Mouse (Mus musculus) embryonic facial prominence, embryonic 11.5 days (tissue): ENCODE measurements around the gene Edrf1. TPM values are rescaled to one million over a fixed set of nuclear protein-coding genes. Genes with fewer than 3 reads are reported as not detected.

Experiments used
- ATAC-seq: fragments of 200-750 bp; cut with Nextera tagmentation; replicated peaks from 2 replicates; pipeline ENCODE4 v1.8.0; 2017; ENCODE audit warnings: low read depth; ENCODE audit not compliant: insufficient number of reproducible peaks, low FRiP score, low TSS enrichment
- DNase-seq: peaks from one replicate; pipeline ENCODE4 v3.0.0-alpha.2; 2015; ENCODE audit warnings: low spot score
- H3K27ac ChIP-seq: fragments of 300-500 bp; sonication (generic); replicated peaks from 2 replicates; pipeline ENCODE4 v1.5.1; 2014; ENCODE audit warnings: mild to moderate bottlenecking, low read depth, low read length, control low read depth
- H3K27me3 ChIP-seq: fragments of 300-500 bp; sonication (generic); 2 replicates; pipeline ENCODE4 v1.6.1; 2014; ENCODE audit warnings: mild to moderate bottlenecking, low read length, moderate library complexity, mixed read lengths; ENCODE audit not compliant: control insufficient read depth, insufficient read depth
- H3K36me3 ChIP-seq: fragments of 300-500 bp; sonication (generic); replicated peaks from 2 replicates; pipeline ENCODE4 v1.6.1; 2014; ENCODE audit warnings: low read depth, mild to moderate bottlenecking, low read length, moderate library complexity, mixed read lengths; ENCODE audit not compliant: control insufficient read depth, insufficient read depth
- H3K4me1 ChIP-seq: fragments of 300-500 bp; sonication (generic); 2 replicates; pipeline ENCODE4 v1.6.1; 2014; ENCODE audit warnings: low read length, mixed read lengths; ENCODE audit not compliant: control insufficient read depth, insufficient read depth
- H3K4me2 ChIP-seq: fragments of 300-500 bp; sonication (generic); 2 replicates; pipeline ENCODE4 v1.6.1; 2014; ENCODE audit warnings: low read depth, mild to moderate bottlenecking, control low read depth, low read length, moderate library complexity
- H3K4me3 ChIP-seq: fragments of 300-500 bp; sonication (generic); 2 replicates; pipeline ENCODE4 v1.5.1; 2014; ENCODE audit warnings: low read depth, low read length, control low read depth
- H3K9ac ChIP-seq: fragments of 300-500 bp; sonication (generic); replicated peaks from 2 replicates; pipeline ENCODE4 v1.6.1; 2014; ENCODE audit warnings: mild to moderate bottlenecking, control low read depth, low read length
- H3K9me3 ChIP-seq: fragments of 300-500 bp; sonication (generic); replicated peaks from 2 replicates; pipeline ENCODE4 v1.6.1; 2016; ENCODE audit warnings: mild to moderate bottlenecking, low read length, inconsistent platforms, mixed read lengths; ENCODE audit not compliant: control insufficient read depth
- WGBS: fragments of 180-500 bp; shearing (Covaris S2); extraction: QIAGEN DNeasy Blood & Tissue Kit; methylation state at CpG from one replicate; pipeline ENCODE4 v1.1.7; 2014; 5-methylcytosine and 5-hydroxymethylcytosine counted together
- polyA plus RNA-seq: library from polyadenylated mRNA; unstranded; fragments of >200 nt; fragmentation: Nextera tagmentation; extraction: Ambion mirVana; gene quantifications from 2 replicates; pipeline ENCODE4 v1.2.1, GENCODE M21; 2014

Edrf1 gene
- polyA plus RNA-seq, 1 experiment from 2014 or later: 37.2 TPM

DNA sequence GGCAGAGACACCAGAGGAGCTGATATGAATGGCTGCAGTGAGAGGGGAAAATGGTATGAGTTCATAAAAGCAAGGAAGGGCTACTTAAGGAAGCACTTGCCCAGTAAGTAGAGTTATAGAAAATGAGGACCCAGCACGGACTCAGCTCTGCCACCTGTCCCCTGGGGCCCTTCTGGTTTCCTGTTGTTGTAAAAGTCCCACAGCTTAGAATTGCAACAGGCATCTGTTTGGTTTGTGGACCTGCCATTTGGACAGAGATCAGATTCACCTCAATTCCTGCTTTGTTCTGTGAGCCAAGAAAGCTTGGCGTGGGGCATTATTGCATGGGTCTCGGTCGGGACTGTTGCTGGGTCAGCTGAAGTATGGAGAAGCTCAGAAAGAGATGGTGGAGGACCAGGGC, 78.0 kb downstream of the Edrf1 start:
- peaks cover 20% of the 10 kb centered on the region for H3K36me3 ChIP-seq
- no peak overlapping the region for H3K4me3 ChIP-seq
- H3K4me1 ChIP-seq: no peaks in the 10 kb centered on the region
- 86% methylated on average over 4 of the region's 4 CpGs for WGBS
- no peak overlapping the region for H3K4me2 ChIP-seq
- H3K27ac ChIP-seq: no peak overlapping the region
- DNase-seq (no peak), ATAC-seq (no peak)
- H3K9ac ChIP-seq: no peak overlapping the region
- H3K27me3 ChIP-seq: no peaks in the 10 kb centered on the region
- H3K9me3 ChIP-seq: no peaks in the 10 kb centered on the region

DNA sequence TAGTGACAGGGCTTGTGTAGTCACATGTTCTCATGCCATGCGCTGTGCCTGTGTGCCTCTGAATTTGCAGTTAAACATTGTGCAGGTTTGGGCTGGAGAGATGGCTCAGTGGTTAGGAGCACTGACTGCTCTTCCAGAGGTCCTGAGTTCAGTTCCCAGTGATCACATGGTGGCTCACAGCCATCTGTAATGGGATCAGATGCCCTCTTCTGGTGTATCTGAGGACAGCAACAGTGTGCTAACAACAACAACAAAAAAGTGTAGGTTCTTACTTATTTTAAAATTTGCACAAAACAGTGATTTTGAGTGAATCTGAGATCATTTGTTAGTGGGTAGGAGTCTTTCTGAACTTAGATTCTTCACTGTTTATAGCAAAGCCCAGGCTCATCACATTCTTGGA, 81.2 kb downstream of the Edrf1 start:
- 88% methylated on average over 1 of the region's 1 CpGs for WGBS
- no peak for ATAC-seq
- peaks cover 20% of the 10 kb centered on the region for H3K36me3 ChIP-seq

DNA sequence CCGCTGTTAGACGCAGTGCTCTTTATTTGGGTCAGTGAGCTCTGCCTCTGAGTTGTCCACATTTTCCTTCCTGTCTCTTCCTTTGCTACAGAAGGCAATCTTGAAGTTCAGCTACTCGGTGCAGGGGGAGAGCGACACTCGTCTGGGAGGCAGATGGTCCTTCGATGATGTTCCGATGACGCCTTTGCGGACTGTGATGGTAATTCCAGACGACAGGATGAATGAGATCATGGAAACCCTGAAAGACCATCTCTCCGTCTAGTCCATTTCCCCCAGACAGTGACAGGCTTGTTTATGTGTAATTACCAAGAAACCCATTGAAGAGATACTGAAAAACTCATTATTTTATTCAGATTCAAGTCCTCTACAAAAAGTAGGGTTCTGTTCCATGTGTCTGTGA, 83.3 kb downstream of the Edrf1 start:
- 88% methylated on average over 11 of the region's 11 CpGs for WGBS
- Histone ChIP-seq H3K36me3 (peaks cover 13% of the 10 kb centered on the region), H3K9ac (no peak overlapping the region)

More for the DNA sequence above, 81.2 kb downstream of the Edrf1 start:
- no peak for DNase-seq
- Histone ChIP-seq H3K27ac (no peak overlapping the region), H3K4me2 (no peak overlapping the region), H3K4me1 (no peaks in the 10 kb centered on the region), H3K27me3 (no peaks in the 10 kb centered on the region), H3K9ac (no peak overlapping the region), H3K9me3 (no peaks in the 10 kb centered on the region), H3K4me3 (no peak overlapping the region)

More for the DNA sequence above, 83.3 kb downstream of the Edrf1 start:
- H3K27ac ChIP-seq: no peak overlapping the region
- DNase-seq: no peak
- no peaks in the 10 kb centered on the region for H3K4me1 ChIP-seq
- H3K4me2 ChIP-seq: no peak overlapping the region
- no peaks in the 10 kb centered on the region for H3K27me3 ChIP-seq
- no peak overlapping the region for H3K4me3 ChIP-seq
- ATAC-seq: no peak
- no peaks in the 10 kb centered on the region for H3K9me3 ChIP-seq

Other genes with a start within 250 kb of the Edrf1 start
- gene Tex36, start 35.4 kb upstream of the Edrf1 start, polyA plus RNA-seq: not detected in 2 replicates
- 0.13 and 0.14 TPM in 2 replicates for gene Mmp21, start 42.5 kb downstream of the Edrf1 start, polyA plus RNA-seq
- gene Bccip, start 71.8 kb downstream of the Edrf1 start, polyA plus RNA-seq: 202 and 220 TPM in 2 replicates
- gene Uros, start 72.5 kb downstream of the Edrf1 start, polyA plus RNA-seq: 41.0 and 42.0 TPM in 2 replicates
- 0.52 and 0.75 TPM in 2 replicates for gene Fank1, start 139.3 kb downstream of the Edrf1 start, polyA plus RNA-seq
- 36.2 and 36.9 TPM in 2 replicates for gene Dhx32, start 145.2 kb downstream of the Edrf1 start, polyA plus RNA-seq